Mouse (Mus musculus): Measurements from ENCODE around the gene Pnlip.

The Pnlip gene

DNA sequence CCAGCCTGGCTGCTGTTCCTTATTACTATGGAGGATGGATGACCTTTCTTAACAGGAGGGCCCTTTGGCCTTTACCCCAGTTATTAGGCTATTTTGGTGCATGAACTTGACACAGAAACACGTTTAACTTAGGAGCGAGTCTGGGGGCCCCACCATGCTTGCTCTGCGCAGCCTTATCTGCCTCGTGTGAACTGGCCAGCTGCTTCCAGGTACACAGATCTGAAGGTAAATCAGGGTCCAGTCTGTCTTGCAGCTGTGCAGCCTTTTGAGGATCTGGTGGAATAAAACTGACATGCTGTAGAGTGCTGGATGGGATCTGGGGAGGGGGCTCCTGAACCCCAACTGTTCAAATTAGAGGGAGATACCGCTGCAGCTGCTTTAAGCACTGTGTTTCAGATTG lies 75.5 kb downstream of the Pnlip start:
- DNase-seq: no peak

DNA sequence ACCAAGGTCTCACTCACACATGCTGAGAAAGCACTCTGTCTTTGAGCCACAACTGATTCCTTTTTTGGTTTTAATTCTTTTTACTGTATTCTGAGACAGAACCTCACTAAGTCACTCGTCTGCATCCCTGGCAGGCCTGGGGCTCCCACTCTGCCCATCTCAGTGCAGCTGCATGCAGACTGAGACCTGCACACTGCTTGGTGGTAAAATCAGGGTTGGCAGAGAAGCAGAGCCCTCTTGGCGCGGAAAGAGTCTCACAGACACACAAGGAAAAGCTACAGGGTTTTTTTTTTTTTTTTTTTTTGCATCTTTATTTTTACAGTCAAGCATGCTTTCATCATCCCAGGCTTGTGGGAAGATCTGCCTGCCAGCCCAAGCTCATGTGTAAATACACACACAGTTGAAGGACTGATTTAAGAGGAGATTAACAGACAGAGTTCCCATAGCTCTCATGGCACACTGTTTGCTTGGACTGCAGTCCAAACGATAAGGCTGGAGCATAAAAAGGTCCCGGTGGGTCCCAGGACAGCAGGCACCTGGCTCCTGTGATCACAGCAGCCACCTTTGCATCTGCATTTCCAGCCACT lies 76.2 kb downstream of the Pnlip start, which contains the start of gene Pnliprp1:
TSS of gene Pnliprp1 (plus strand) at position 443 of the 587 bp plus-strand sequence.
- no peak for DNase-seq
